Mouse (Mus musculus) gonadal fat pad, adult 2 months (tissue): Measurements from ENCODE around the gene Tmod1. TPM values are rescaled to one million over a fixed set of nuclear protein-coding genes. Genes with fewer than 3 reads are reported as not detected.

ENCODE experiments used
- DNase-seq: peaks from one replicate; pipeline ENCODE4 v3.0.0-alpha.2; 2012; ENCODE audit warnings: low read depth
- polyA plus RNA-seq: library from polyadenylated mRNA; depleted of rRNA; stranded (reverse); fragments of >200 nt; gene quantifications from 2 replicates; pipeline ENCODE4 v1.2.3, GENCODE M21; 2012

Tmod1 gene
- polyA plus RNA-seq, 1 experiment = 4.2 TPM

DNA sequence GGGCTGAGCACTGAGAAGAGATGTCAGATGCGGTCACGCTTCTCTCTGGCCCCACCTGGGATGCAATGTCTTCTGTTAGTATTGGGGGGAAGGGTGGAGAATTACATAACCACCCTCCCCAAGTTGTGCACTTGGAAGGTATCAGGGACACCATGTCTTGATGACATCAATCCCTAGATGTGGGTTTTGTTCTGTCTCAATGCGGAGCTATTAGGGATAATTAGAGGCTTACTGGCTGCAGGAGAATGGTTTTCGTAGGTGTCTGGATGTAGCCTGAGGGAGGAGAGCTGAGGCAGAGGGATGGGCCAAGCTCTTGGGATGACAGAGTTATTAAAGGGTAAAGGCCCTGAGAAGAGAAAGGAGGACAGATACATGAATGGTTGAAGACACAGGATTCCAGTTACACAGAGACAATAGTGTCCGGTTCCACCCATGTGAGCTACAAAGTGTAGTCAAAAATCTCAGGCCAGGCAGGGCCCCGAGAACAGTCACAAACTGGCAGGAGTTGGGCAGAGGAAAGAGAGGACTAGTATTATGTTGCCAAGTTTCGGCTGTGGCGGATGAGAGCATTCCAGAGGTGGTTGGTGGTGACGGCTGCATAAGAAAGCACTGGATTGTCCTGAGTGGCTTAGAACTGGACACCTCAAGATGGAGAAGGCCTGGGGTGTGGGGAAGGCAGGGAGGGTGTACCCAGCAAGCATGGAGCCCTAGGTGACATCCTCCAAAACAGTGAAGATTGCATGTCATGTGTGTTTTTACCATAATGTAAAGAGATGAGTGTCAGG is 14.8 kb downstream of the Tmod1 start:
- DNase-seq = no peak

DNA sequence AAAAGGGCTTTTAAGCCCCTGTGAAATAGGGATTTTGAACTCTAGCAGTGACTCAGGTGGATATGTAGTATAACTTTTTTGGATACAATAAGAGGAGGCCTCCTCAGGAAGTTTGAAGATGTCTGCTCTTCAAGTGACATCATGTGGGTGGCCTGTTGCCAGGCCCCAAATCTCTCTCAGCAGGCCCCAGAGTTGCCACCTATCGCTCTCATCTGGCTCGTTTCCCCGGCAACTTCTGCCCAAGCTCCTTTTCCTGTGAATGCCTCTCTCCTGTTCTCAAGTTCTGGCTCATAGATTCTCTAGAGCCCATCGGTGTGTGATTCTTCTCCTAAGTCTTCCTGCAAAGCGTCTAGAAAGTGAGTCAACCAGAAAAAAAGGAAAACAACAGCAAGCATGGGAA is 17.4 kb downstream of the Tmod1 start:
- DNase-seq = no peak

DNA sequence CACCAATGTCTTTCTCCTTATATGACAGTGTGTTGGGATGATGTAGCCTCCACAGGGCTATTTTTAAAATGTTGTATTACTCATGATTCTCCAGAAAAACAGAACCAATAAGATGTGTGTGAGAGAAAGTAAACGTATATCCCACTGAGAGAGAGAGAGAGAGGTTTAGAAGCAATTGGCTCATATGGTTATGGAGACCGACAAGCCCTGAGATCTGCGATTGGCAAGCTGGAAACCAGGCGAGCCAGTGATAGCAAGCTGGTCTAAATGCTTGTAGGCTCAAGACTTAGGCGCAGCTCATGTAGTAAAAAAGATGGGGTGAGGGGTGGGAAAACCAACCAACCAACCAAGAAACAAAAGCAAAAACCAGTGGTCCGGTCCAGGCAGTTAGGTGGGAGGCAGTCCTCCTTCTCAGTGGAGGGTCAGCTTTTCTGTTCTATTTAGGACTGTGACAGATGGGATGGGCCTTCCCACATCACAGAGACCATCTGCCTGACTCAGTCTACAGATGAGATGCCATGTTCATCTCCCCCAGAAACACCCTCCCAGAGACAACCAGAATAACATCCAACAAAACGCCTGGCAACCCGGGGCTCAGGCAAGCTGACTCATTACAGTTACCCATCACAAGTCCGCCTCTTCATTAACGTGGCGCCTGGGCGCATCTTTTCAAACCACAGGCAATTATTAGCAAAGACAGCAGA is 22.7 kb downstream of the Tmod1 start:
- DNase-seq = no peak

DNA sequence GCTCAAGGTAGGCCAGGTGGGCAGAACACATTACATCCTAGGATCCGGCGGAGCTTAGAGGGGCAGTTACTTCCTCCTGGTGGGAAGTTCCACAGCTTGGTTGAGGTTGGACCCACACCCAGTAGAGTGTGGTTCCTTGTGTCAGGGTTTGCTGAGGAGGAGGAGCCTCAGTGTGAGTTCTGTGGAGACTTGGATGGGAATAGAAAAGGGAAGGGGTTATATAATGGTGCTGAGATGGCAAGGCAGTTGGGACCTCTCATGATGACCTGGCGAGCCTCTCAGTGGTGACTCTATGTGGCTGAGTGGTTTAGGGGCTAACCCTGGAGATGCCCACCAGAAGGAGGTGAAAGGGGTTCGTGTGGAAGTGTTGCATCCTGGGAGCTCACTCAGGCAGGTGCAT is 25.1 kb downstream of the Tmod1 start:
- no peak for DNase-seq

DNA sequence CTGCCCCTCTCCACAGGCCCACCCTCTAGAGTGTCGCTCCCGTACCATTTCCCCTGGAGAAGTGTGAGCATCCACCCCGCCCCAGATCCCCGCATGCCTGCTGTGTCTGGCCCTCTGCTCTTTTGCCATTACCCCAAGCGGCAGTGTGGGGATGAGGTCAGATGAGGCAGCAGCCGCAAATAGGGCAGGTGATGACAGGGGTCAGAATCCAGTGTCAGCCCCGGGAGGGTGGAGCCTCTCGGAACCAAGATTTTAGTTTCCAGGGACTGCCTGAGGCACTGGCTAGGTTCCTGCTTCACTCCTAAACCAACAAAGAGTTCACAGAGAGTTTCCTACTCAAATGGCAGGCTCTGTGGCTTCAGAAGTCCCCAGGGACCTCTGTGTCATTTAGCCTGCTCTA is 25.5 kb downstream of the Tmod1 start:
- DNase-seq = no peak

DNA sequence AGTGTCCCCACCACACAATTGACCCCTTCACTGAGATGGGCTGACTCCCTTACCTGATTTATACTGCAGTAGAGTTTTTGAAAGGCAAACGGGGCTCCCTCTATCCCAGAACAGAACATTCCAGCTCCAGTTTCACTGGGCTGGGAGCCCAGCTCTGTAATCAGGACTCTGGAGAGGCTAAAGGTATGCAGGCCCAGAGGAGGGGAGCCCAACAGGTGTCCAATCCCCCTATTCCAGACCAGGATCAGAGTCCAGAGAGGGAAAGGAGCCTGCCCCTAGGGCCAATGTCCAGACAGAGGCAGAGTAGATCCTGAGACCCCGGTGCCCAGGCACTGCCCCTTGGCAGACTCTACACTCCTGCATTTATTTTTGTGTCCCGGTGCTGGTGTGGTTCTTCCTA is 26.2 kb downstream of the Tmod1 start:
- DNase-seq = no peak

DNA sequence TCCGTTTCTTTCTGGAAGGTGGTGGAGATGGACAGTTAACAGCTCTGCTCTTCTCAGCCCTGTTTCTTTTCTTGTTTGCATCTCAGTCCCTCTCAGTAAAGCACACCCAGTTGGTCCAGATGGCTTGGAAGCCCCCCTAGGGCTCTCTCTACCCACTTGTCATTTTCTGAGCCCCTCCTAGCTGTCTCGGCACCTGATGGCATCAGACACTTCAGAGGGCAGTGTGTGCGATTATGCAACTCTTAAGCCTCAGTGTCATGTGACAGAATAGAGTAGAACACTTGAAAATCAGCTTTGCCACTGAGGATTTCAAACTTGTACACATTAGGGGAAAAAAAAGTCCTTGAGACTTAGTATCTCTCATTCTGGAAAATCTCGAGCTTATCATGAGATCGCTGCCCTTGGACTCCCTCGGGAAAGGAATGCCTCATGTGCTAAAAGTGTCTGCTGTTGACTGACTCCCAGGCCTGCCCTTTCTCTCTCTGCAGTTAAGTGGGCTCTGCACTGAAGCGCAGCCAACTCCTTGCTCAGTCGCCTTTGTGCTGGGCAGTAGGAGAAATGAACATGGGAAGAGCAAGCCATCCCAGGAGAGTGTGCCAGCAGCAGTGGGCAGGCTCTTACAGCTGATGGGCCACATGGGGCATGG is 27.1 kb downstream of the Tmod1 start:
- DNase-seq = no peak

DNA sequence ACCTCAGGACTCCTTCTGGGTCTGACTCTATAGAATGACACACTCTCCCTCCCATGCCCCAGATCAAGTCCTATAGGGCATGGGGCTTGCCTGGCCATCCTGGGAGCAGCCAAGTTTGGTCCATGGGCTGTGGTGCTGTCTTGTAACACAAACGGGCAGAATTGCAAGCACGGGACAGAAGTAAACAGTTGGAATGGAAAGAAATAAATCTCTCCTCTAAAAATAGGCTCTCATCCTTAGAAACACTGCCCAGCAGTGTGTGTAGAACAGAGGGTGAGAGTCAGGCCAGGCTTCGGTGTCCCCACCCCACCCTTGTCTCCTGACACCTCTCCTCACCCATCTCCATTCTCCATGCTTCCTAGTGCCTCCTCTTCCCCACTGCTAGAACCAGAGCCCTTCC is 29.3 kb downstream of the Tmod1 start:
- no peak for DNase-seq

DNA sequence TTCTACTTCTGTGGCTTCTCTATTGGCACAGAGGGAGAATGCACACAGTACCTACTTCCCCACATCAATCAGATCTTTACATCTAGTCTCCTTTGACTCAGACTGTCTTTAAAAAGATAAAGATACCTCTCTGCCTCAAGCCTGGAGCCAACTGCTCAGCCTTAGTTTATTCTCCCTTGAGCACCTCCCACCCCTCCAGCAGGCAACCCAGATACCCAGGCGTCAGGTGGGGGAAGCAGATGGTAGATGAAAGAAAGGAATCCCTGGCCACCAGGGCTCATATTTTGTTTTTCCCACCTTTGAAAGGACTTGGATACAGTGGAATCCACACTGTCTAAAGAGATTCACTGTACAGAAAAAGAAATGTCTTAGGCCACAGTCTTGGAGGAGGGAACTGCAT is 29.8 kb downstream of the Tmod1 start:
- no peak for DNase-seq

DNA sequence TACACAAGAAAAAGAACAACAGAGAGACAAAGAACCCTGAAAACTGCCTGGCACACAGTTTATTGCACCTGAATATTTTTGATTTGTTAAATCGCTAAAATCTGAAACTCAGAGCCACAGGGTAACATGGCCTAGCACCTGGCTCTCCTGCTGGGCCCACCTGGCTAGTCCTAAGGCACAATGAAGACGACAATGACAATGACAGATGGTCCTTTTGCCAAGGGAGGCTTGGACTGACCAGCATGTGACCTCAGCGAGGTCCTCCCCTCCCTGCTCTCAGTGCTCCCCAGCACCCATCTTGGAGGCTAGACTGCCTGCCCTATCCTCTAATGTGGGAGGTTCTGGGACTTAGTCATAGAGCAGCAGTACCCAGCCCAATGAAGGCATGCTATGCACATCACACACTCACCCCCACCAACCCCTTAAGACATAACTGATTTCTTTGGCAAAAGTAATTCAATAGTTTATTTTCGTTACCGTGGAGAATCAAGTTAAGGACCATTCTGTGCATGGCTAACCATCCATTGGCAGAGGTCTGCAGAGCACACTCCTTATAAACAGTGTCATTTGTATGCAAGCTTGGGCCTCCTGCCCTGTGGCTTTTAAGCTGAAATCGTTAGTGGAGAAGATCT is 31.2 kb downstream of the Tmod1 start:
- DNase-seq = no peak

DNA sequence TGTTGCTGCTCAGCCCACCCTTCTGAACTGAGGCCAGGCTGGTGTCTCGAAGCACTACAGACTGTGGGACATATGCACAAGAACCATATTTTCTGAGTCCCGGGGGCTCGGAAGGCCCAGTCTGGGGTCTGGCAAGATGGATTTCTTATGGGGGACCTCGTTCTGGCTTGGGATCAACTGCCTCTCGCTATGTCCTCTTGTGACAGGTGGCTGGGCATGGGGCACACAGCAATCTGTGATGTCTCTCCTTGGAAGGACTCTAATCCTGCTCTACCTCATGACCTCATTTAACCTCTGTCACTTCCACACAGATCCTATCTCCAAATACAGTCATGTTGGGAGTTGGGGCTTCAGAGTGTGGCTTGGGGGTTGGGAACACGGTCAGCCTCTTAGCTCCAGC is 33.9 kb downstream of the Tmod1 start:
- DNase-seq = no peak

DNA sequence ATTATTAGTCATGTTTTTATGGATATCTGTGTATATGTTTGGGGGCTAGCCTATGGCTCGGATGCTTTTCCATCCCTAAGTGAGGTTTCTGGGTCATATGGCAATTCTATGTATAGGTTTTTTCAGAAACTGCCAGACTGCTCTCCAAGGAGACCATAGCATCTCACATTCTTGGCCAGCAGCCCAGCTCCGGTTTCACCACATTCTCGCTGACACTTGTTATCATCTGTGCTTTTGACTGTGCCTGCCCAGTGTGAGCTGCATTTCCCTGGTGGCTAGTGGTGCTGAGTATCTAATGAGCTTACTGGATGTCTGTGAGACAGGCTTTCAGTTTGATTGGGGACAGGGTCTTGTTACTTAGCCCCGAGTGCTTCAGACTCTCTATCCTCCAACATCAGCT is 35.0 kb downstream of the Tmod1 start:
- DNase-seq = no peak

DNA sequence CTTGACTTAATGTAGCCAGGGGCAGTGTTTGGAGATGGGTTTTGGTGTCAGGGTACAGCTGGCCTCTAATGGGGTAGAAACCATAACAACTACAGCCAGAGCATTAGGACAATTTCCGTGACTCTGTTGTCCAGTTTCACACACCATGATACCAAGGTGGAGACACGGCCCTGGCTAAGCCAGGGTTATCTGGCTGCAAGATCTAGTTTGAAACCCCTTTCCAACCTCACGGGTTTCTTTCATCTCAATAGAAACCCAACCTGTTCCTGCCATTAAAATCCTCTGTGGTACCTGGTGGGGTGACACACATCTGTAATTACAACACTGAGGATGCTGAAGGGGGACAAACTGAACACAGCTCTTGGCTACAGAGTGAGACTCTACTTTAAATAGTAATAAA is 36.9 kb downstream of the Tmod1 start:
- DNase-seq = no peak

DNA sequence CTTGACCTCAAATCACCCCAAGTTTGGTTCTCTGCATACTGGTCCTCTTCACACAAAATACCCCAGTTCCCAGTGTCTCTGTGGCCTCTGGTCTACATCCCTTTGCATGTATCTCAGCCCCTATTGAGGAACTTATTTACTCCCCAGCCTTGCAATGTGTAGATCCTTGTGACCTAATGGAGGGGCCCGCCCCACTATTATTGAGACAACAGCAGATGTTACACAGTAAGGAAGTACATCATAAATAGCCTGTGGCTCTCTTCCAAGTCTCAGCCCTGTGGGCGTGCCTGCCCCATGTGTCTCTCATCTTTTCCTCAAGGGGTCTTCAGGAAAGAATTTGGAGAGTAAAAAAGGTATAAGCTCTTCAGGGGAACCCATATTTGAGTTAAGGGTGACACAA is 38.2 kb downstream of the Tmod1 start:
- DNase-seq = no peak

DNA sequence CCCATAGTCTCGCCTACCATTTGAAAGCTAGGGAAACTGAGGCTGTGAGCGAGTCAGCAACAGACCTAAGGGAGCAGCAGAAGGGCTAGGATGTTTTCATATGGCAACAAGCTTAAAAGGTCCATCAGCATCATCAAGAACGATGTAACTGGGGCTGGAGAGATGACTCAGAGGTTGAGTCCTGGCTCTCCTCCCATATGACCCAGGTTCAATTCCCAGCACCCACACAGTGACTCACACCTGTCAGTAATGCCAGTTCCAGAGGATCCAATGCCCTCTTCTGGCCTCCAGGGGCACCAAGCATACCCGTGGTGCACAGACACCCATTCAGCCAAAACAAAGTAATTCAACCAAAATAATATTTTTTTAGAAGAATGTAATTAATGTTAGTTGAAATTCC is 41.5 kb downstream of the Tmod1 start:
- DNase-seq = no peak

DNA sequence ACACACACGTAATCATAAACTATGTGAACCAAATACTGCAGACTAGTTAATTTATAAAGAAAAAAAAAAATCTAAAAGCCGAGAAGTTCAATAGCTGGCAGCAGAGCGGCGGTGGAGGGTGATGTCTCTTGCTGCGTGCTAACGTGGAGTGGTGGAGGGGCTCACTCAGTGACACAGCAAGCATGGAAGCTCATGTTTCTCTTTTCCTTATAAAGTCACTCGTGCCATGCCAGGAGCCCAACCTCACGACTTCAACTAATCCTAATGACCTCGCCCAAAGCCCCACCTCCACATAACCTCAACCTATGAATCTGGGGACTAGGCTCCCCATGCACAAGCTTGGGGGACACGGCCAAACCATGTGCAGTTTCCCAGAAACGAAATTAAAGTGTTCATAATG is 43.8 kb downstream of the Tmod1 start:
- no peak for DNase-seq

DNA sequence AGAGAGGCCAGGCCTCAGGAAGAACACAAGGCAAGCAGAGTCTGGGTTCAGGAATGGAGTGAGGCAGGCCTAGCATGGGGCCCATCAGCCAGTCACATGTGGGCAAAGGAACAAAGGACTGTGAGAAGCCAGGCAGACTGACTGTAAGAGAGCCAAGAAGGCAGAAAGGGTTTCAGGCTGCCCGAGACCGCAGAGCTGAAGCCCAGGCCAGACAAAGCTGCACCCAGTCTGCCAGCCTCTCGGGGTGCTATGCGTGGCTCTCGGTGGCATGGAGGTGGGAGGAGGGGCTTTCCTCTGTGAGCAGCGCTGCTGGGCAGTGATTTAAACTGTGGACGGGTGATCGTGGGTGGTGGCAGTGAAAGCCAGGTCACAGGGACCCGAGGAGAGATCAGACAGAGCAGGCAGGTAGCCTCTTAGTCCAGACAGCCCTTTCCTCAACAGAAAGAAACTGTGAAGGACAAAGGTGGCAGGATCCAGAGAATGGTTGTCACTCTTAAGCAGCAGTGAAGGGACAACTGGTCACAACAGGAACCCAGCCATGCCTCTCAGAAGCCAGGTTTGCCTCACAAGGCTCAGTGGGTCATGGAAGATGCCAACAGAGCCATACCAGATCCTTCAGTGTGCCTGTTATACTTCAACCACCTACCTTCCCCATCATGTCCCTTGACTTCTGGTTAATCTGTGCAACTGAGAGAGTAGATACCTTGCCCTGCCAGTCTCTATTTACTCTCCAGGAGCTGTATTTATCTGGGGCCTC is 45.9 kb downstream of the Tmod1 start:
- DNase-seq = no peak

DNA sequence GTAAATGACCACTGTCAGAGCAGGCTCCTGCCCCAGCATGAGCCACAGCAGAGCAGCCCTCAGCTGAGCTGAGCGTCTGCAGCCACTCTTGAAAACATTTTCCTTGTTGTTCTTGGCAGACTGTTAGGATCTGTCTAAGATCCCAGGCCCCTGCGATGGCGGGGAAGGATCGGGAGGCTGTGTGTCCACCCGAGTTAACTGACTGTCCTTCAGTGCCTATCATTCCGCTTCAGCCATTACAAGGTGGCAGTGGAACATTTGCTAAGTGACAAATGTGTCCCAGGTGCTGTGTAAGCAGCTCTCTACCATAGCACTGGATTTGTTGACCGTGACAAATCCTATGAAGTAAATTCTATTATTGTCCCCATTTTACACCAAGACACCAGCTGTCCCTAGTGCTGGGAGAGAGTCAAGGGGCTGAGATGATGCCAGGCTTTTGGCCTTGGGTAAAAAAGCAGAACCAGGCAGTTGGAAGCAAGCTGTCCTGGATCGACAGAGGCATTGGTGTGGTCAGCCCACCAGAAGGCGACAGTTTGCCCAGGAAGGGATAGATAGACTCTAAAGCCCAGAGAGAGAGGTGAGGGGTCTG is 46.6 kb downstream of the Tmod1 start:
- no peak for DNase-seq

DNA sequence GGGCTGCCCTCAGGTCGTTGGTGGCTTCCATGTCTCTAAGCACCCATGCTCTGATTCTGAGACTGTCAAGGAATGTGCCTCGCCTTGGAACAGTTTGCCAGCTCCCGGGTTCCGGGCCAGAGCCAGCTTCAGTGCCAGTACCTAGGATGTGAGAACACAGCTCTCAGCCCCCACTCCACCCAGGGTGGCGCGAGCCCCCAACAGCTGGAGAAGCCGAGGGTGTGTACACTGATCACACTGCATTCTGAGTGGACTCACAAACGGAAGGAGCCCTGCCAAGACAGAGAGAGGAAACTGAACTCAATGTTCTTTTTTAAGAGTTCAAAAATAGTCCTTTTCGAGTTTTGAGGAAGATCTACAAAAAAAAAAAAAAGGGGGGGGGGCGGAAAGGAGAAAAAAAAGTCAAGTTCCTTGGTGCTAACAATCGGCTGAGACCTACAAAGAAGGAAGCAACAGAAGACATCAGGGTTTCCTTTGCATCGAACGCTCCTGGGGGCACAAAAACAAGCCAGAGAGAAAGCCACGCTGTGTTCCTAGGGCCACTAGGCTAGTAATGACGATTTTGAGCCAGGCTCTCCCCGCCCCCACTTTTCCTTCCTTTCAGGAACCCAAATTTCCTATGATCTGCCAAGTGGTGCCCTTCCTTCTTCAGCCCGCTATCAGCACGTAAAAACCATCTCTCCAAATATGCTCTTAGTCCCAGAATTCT is 48.1 kb downstream of the Tmod1 start:
- no peak for DNase-seq

DNA sequence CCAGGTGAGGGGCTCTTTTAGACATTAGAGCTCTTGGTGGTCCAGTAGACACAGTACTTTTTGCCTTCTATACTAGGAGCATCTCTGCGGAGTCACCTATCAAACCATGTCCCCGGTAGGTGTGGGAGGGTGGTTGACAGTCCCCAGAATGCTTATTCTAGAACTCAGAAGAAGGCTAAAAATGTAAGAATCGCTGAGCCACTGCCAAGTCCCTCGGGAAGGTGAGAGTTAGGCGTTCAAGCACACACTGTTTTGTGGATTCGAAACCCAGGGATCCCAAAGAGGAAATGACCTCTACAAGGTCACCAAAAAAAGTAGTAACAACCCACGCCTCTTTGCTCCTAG is 48.7 kb downstream of the Tmod1 start:
- no peak for DNase-seq

DNA sequence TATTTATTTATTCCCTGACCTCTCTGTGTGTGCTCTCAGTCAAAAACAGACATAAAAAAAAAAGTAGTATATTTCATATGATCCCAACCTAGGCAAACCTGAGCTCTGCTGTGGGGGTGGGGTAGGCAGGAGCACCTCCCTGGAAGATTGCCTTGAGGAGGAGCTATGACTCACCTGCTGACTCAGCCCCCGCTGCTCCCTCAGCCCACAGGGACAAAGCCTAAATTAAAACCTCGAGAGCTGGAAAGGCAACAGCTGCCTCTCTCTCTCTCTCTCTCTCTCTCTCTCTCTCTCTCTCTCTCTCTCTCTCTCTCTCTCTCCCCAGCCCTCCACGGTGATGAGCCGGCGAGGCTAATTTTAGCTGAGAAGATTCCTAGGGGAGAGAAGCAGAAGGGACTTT is 49.1 kb downstream of the Tmod1 start:
- no peak for DNase-seq
